Mouse (Mus musculus) embryonic facial prominence, embryonic 10.5 days (tissue): Measurements from ENCODE around the gene Cd200r1. TPM values are rescaled to one million over a fixed set of nuclear protein-coding genes. Genes with fewer than 3 reads are reported as not detected.

Experiments
- DNase-seq: peaks from one replicate; pipeline ENCODE4 v3.0.0-alpha.2; 2017; ENCODE audit warnings: low spot score
- H3K27ac ChIP-seq: fragments of 300-500 bp; sonication (generic); replicated peaks from 2 replicates; pipeline ENCODE4 v1.5.1; 2016; ENCODE audit warnings: mild to moderate bottlenecking
- H3K27me3 ChIP-seq: fragments of 300-500 bp; sonication (generic); replicated peaks from 2 replicates; pipeline ENCODE4 v1.6.1; 2016; ENCODE audit warnings: low read depth, mild to moderate bottlenecking; ENCODE audit not compliant: poor library complexity, severe bottlenecking
- H3K36me3 ChIP-seq: fragments of 300-500 bp; sonication (generic); replicated peaks from 2 replicates; pipeline ENCODE4 v1.6.1; 2016; ENCODE audit warnings: mild to moderate bottlenecking, moderate library complexity
- H3K4me1 ChIP-seq: fragments of 300-500 bp; sonication (generic); 2 replicates; pipeline ENCODE4 v1.6.1; 2016
- H3K4me3 ChIP-seq: fragments of 300-500 bp; sonication (generic); 2 replicates; pipeline ENCODE4 v1.5.1; 2016; ENCODE audit warnings: mild to moderate bottlenecking, moderate library complexity
- H3K9me3 ChIP-seq: fragments of 300-500 bp; sonication (generic); 2 replicates; pipeline ENCODE4 v1.6.1; 2016; ENCODE audit warnings: mild to moderate bottlenecking
- WGBS: fragments of 180-500 bp; shearing (Covaris S2); methylation state at CpG from one replicate; pipeline ENCODE4 v1.1.7; 2016; 5-methylcytosine and 5-hydroxymethylcytosine counted together
- polyA plus RNA-seq: library from polyadenylated mRNA; unstranded; fragments of >200 nt; fragmentation: Nextera tagmentation; extraction: Ambion mirVana; gene quantifications from 2 replicates; pipeline ENCODE4 v1.2.1, GENCODE M21; 2016

The Cd200r1 gene
- polyA plus RNA-seq, 1 experiment from 2014 or later: 0.15 TPM

- Histone ChIP-seq H3K4me3 (no peak overlapping the region), H3K9me3 (no peaks in the 10 kb centered on the region), H3K27me3 (no peaks in the 10 kb centered on the region), H3K27ac (no peak overlapping the region), H3K4me1 (no peaks in the 10 kb centered on the region), H3K36me3 (peaks cover 99% of the 10 kb centered on the region)
- no peak for DNase-seq
- WGBS: 90% methylated on average over 3 of the region's 3 CpGs
Measured at GRCm38 (mm10) chr16:44734059-44734458, 31.5 kb upstream of the Cd200r1 start.

- H3K9me3 ChIP-seq: no peaks in the 10 kb centered on the region
- DNase-seq: no peak
- H3K4me1 ChIP-seq: no peaks in the 10 kb centered on the region
- 87% methylated on average over 5 of the region's 5 CpGs for WGBS
- no peak overlapping the region for H3K4me3 ChIP-seq
- H3K27ac ChIP-seq: no peak overlapping the region
- H3K27me3 ChIP-seq: no peaks in the 10 kb centered on the region
- peaks cover 98% of the 10 kb centered on the region for H3K36me3 ChIP-seq
Measured at GRCm38 (mm10) chr16:44735676-44736075, 29.9 kb upstream of the Cd200r1 start.

GRCm38 (mm10) chr16:44736118-44736517, 29.4 kb upstream of the Cd200r1 start:
- no peak overlapping the region for H3K27ac ChIP-seq
- H3K27me3 ChIP-seq: no peaks in the 10 kb centered on the region
- H3K4me3 ChIP-seq: no peak overlapping the region
- peaks cover 97% of the 10 kb centered on the region for H3K36me3 ChIP-seq
- no peaks in the 10 kb centered on the region for H3K4me1 ChIP-seq
- no peaks in the 10 kb centered on the region for H3K9me3 ChIP-seq
- DNase-seq: no peak
- 90% methylated on average over 4 of the region's 4 CpGs for WGBS

- no peak for DNase-seq
- H3K27me3 ChIP-seq: no peaks in the 10 kb centered on the region
- no peak overlapping the region for H3K4me3 ChIP-seq
- no peak overlapping the region for H3K27ac ChIP-seq
- WGBS: 92% methylated on average over 1 of the region's 1 CpGs
- H3K9me3 ChIP-seq: no peaks in the 10 kb centered on the region
- peaks cover 49% of the 10 kb centered on the region for H3K36me3 ChIP-seq
- peaks cover 18% of the 10 kb centered on the region for H3K4me1 ChIP-seq
Measured at GRCm38 (mm10) chr16:44742753-44743152, 22.8 kb upstream of the Cd200r1 start.

- no peak for DNase-seq
- no peaks in the 10 kb centered on the region for H3K27me3 ChIP-seq
- peak overlapping the region; percentile 96 for H3K27ac ChIP-seq
- H3K36me3 ChIP-seq: peaks cover 22% of the 10 kb centered on the region
- peaks cover 18% of the 10 kb centered on the region for H3K4me1 ChIP-seq
- 9% methylated on average over 14 of the region's 14 CpGs for WGBS
- H3K4me3 ChIP-seq: peak overlapping the region; percentile 90
- H3K9me3 ChIP-seq: no peaks in the 10 kb centered on the region
Measured at GRCm38 (mm10) chr16:44745471-44745865, 20.1 kb upstream of the Cd200r1 start.

- H3K27ac ChIP-seq: peak within 1 kb of the TSS; percentile 96
- WGBS: under 1% methylated on average over 47 of the region's 47 CpGs
- peak within 1 kb of the TSS; percentile 90 for H3K4me3 ChIP-seq
- no peaks in the 10 kb centered on the region for H3K27me3 ChIP-seq
- peaks cover 18% of the 10 kb centered on the region for H3K4me1 ChIP-seq
- DNase-seq: peak; percentile 85
- H3K36me3 ChIP-seq: peaks cover 18% of the 10 kb centered on the region
- H3K9me3 ChIP-seq: no peaks in the 10 kb centered on the region
Measured at GRCm38 (mm10) chr16:44745866-44746562, 19.5 kb upstream of the Cd200r1 start, which contains the start of gene Gtpbp8. Gtpbp8 (minus strand) TSS chr16:44746363.

- Histone ChIP-seq H3K4me1 (peaks cover 18% of the 10 kb centered on the region), H3K27me3 (no peaks in the 10 kb centered on the region), H3K36me3 (peaks cover 3% of the 10 kb centered on the region; the same call in 1 of the 2 replicates), H3K4me3 (no peak overlapping the region), H3K9me3 (no peaks in the 10 kb centered on the region), H3K27ac (no peak overlapping the region)
- 63% methylated on average over 3 of the region's 3 CpGs for WGBS
- DNase-seq: no peak
Measured at GRCm38 (mm10) chr16:44748007-44748406, 17.5 kb upstream of the Cd200r1 start.

- WGBS: 93% methylated on average over 8 of the region's 8 CpGs
- H3K4me3 ChIP-seq: no peak overlapping the region
- no peak for DNase-seq
- H3K27me3 ChIP-seq: no peaks in the 10 kb centered on the region
- H3K4me1 ChIP-seq: no peaks in the 10 kb centered on the region
- no peak overlapping the region for H3K27ac ChIP-seq
- H3K36me3 ChIP-seq: no peaks in the 10 kb centered on the region
- H3K9me3 ChIP-seq: no peaks in the 10 kb centered on the region
Measured at GRCm38 (mm10) chr16:44757700-44758099, 7.8 kb upstream of the Cd200r1 start.

- WGBS: 79% methylated on average over 1 of the region's 1 CpGs
- Histone ChIP-seq H3K27me3 (no peaks in the 10 kb centered on the region), H3K9me3 (no peaks in the 10 kb centered on the region), H3K4me1 (no peaks in the 10 kb centered on the region), H3K4me3 (no peak overlapping the region), H3K27ac (no peak overlapping the region), H3K36me3 (no peaks in the 10 kb centered on the region)
- no peak for DNase-seq
Measured at GRCm38 (mm10) chr16:44761811-44762210, 3.7 kb upstream of the Cd200r1 start.

- no peaks in the 10 kb centered on the region for H3K9me3 ChIP-seq
- H3K4me1 ChIP-seq: no peaks in the 10 kb centered on the region
- H3K27ac ChIP-seq: no peak overlapping the region
- DNase-seq: no peak
- no peaks in the 10 kb centered on the region for H3K27me3 ChIP-seq
- no peaks in the 10 kb centered on the region for H3K36me3 ChIP-seq
- WGBS: 89% methylated on average over 9 of the region's 9 CpGs
- H3K4me3 ChIP-seq: no peak overlapping the region
Measured at GRCm38 (mm10) chr16:44766320-44766892, 870 bp downstream of the Cd200r1 start.

- Histone ChIP-seq H3K4me1 (no peaks in the 10 kb centered on the region), H3K9me3 (no peaks in the 10 kb centered on the region), H3K4me3 (no peak overlapping the region), H3K27me3 (no peaks in the 10 kb centered on the region), H3K36me3 (no peaks in the 10 kb centered on the region), H3K27ac (no peak overlapping the region)
- 90% methylated on average over 7 of the region's 7 CpGs for whole genome bisulfite sequencing
- DNase-seq: no peak
Measured at GRCm38 (mm10) chr16:44767506-44767905, 2.0 kb downstream of the Cd200r1 start.

GRCm38 (mm10) chr16:44767967-44768366, 2.4 kb downstream of the Cd200r1 start:
- Histone ChIP-seq H3K36me3 (no peaks in the 10 kb centered on the region), H3K4me1 (no peaks in the 10 kb centered on the region), H3K27ac (no peak overlapping the region), H3K27me3 (no peaks in the 10 kb centered on the region), H3K9me3 (no peaks in the 10 kb centered on the region), H3K4me3 (no peak overlapping the region)
- 60% methylated on average over 2 of the region's 2 CpGs for WGBS
- no peak for DNase-seq

- WGBS: 82% methylated on average over 6 of the region's 6 CpGs
- Histone ChIP-seq H3K36me3 (no peaks in the 10 kb centered on the region), H3K9me3 (no peaks in the 10 kb centered on the region), H3K4me1 (no peaks in the 10 kb centered on the region), H3K4me3 (no peak overlapping the region), H3K27ac (no peak overlapping the region), H3K27me3 (no peaks in the 10 kb centered on the region)
- no peak for DNase-seq
Measured at GRCm38 (mm10) chr16:44772577-44772976, 7.0 kb downstream of the Cd200r1 start.
